Mouse (Mus musculus) cerebellum, adult 2 months (tissue): ENCODE results near the gene Plg. TPM values are rescaled to one million over a fixed set of nuclear protein-coding genes. Genes with fewer than 3 reads are reported as not detected.

Experiments used
- DNase-seq, 2 experiments: peaks; one replicate each; pipeline ENCODE4 v3.0.0; 2021
- H3K27ac ChIP-seq: fragments of 200-500 bp; 2 replicates; pipeline ENCODE4 v1.5.1; 2012; ENCODE audit warnings: low read length, control low read depth, inconsistent platforms; ENCODE audit not compliant: insufficient read depth
- H3K27me3 ChIP-seq: fragments of 200-500 bp; 2 replicates; pipeline ENCODE4 v1.6.1; 2012; ENCODE audit warnings: inconsistent platforms, mild to moderate bottlenecking, low read length, moderate library complexity; ENCODE audit not compliant: control insufficient read depth, insufficient read depth
- H3K4me1 ChIP-seq: fragments of 200-500 bp; 2 replicates; pipeline ENCODE4 v1.6.1; 2011; ENCODE audit warnings: low read length; ENCODE audit not compliant: control insufficient read depth, insufficient read depth
- H3K4me3 ChIP-seq: fragments of 200-500 bp; replicated peaks from 2 replicates; pipeline ENCODE3; 2011; ENCODE audit warnings: mild to moderate bottlenecking, low read depth, low read length, control low read depth; ENCODE audit not compliant: insufficient read depth
- CTCF ChIP-seq: fragments of 200-500 bp; IDR thresholded peaks from 2 replicates; pipeline ENCODE4 v1.5.1; 2011; ENCODE audit warnings: low read depth, mild to moderate bottlenecking, control low read depth, low read length, moderate library complexity, borderline replicate concordance; ENCODE audit not compliant: insufficient read depth
- POLR2A ChIP-seq: fragments of 200-500 bp; IDR thresholded peaks from 2 replicates; pipeline ENCODE4 v1.6.1; 2011; ENCODE audit warnings: low read length, control low read depth, borderline replicate concordance; ENCODE audit not compliant: insufficient read depth
- WGBS: fragments of 180-500 bp; shearing (Covaris S2); methylation state at CpG from one replicate; pipeline ENCODE4 v1.1.7; 2018; 5-methylcytosine and 5-hydroxymethylcytosine counted together
- polyA plus RNA-seq: library from polyadenylated mRNA; depleted of rRNA; stranded (reverse); fragments of >200 nt; gene quantifications from 2 replicates; pipeline ENCODE4 v1.2.3, GENCODE M21; 2012

Plg gene
- polyA plus RNA-seq, 1 experiment = 0.46 TPM

GRCm38 (mm10) chr17:12444561-12444960 is 66.2 kb downstream of the Plg start:
- Histone ChIP-seq H3K4me3 (no peak overlapping the region), H3K27ac (no peak overlapping the region), H3K27me3 (no peaks in the 10 kb centered on the region), H3K4me1 (no peaks in the 10 kb centered on the region)
- no peak for DNase-seq
- 63% methylated on average over 2 of the region's 2 CpGs for WGBS
- TF ChIP-seq POLR2A (no peak), CTCF (no peak)

DNA sequence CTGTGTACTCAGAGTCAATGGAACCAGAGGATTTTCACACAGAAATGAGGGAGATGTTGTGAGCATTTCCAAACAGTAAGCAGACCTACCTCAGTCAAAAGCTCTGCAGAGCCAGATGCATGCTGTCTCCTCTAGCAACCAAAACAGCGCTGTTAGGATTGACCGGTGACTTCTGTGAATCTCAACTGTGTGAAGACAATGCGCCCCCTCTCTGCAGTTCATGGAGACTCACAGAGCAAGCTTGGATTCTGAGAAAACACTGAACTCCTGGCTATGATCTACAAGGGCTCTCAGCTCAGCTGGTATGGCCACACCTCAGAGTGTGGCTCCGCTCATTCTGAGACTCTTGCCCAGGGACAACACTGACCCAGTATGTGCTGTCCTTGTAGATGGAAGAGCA is 72.8 kb downstream of the Plg start:
- no peak overlapping the region for H3K27ac ChIP-seq
- DNase-seq = no peak
- TF ChIP-seq CTCF (0 out of 2 replicates have a peak, but pooled peaks have one; percentile 8), POLR2A (no peak)
- H3K4me3 ChIP-seq = no peak overlapping the region
- WGBS = 31% methylated on average over 4 of the region's 4 CpGs
- H3K27me3 ChIP-seq = no peaks in the 10 kb centered on the region
- no peaks in the 10 kb centered on the region for H3K4me1 ChIP-seq

GRCm38 (mm10) chr17:12452862-12453531 is 74.6 kb downstream of the Plg start:
- WGBS = 68% methylated on average over 11 of the region's 11 CpGs
- peak in 1 of 2 experiments; percentile 20 for DNase-seq
- H3K27me3 ChIP-seq = no peaks in the 10 kb centered on the region

DNA sequence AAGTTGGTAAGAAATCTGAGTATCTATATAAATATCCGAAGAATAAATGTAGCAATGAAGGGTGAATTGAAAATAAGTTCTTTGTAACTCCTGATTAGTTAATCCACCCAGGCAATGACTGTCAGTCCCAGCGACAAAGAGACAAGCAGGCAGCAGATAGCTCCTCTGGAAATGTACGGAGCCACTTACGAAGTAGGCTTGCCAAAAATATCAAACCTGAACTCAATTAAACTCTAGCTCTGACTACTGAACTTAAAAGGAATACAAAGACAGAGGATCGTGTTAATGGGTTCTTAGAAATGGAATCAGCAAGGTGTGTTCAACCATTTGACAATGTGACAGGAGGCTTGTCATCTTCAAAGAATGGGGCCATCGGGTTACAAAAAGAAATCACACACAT is 75.3 kb downstream of the Plg start:
- no peak overlapping the region for H3K4me3 ChIP-seq
- TF ChIP-seq CTCF = no peak
- TF ChIP-seq POLR2A = no peak
- WGBS = 81% methylated on average over 6 of the region's 6 CpGs
- no peak for DNase-seq
- H3K27me3 ChIP-seq = no peaks in the 10 kb centered on the region
- H3K27ac ChIP-seq = no peak overlapping the region
- H3K4me1 ChIP-seq = no peaks in the 10 kb centered on the region

More at GRCm38 (mm10) chr17:12452862-12453531, 74.6 kb downstream of the Plg start:
- TF ChIP-seq POLR2A (no peak), CTCF (no peak)
- Histone ChIP-seq H3K4me3 (no peak overlapping the region), H3K27ac (no peak overlapping the region), H3K4me1 (no peaks in the 10 kb centered on the region)

- H3K27ac ChIP-seq = no peak overlapping the region
- no peak overlapping the region for H3K4me3 ChIP-seq
- 82% methylated on average over 5 of the region's 5 CpGs for WGBS
- H3K4me1 ChIP-seq = no peaks in the 10 kb centered on the region
- TF ChIP-seq POLR2A (no peak), CTCF (peak; percentile 42; the same call in 1 of the 2 replicates)
- H3K27me3 ChIP-seq = no peaks in the 10 kb centered on the region
- no peak for DNase-seq
Measured at GRCm38 (mm10) chr17:12455143-12455790, 76.9 kb downstream of the Plg start.

GRCm38 (mm10) chr17:12461168-12461567 is 82.8 kb downstream of the Plg start:
- no peak for TF ChIP-seq CTCF
- TF ChIP-seq POLR2A = no peak
- DNase-seq = no peak
- Histone ChIP-seq H3K27ac (no peak overlapping the region), H3K27me3 (peaks cover 1% of the 10 kb centered on the region; the same call in 1 of the 2 replicates), H3K4me1 (no peaks in the 10 kb centered on the region), H3K4me3 (no peak overlapping the region)

DNA sequence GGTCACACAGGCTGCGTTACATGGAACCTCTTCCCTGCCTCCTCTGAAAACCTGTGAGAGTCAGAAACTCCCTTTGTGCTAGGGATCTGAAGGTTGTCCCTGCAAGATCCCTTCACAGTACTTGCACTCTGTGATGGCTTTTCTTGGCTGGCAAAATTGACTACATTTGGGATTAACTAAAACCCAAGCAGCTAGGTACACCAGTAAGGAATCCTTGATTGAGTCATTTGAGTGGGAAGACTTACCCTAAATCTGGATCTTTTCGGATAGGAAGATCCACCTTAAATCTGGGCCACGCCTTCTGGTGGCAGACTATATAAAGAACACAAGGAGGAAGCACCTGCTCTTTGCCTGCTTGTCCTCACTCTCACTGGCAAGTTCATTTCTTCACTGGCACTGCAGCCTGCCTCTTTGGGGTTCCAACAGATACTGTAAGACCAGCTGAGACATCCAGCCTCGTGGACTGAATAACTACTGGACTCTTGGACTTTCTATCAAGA is 88.1 kb downstream of the Plg start:
- WGBS = 70% methylated on average over 4 of the region's 4 CpGs

DNA sequence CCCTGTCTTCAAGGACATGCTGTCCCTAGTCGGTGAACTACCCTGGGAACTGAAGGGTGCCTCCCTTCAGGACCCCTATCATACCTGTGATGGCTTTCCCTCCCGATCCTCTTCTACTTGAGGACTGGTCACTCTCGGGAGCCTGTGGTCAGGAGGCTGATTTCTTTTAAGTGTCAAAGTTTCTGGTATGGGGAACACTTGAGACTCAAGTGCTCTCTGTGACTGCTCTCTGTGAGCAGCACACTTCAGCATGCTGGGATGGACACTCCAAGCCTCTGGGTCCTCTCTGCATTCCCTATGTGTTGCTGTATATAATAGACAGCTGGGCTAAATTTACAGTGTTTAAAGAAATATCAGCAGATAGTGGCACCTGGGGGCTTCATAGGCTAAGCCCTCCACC is 89.2 kb downstream of the Plg start:
- TF ChIP-seq POLR2A (no peak), CTCF (no peak)
- DNase-seq = no peak
- Histone ChIP-seq H3K4me3 (no peak overlapping the region), H3K27me3 (peaks cover 1% of the 10 kb centered on the region; the same call in 1 of the 2 replicates), H3K4me1 (no peaks in the 10 kb centered on the region), H3K27ac (no peak overlapping the region)
- 89% methylated on average over 3 of the region's 3 CpGs for WGBS

More for the DNA sequence above, 88.1 kb downstream of the Plg start:
- TF ChIP-seq POLR2A (no peak), CTCF (no peak)
- Histone ChIP-seq H3K4me3 (no peak overlapping the region), H3K27ac (no peak overlapping the region), H3K27me3 (peaks cover 1% of the 10 kb centered on the region; the same call in 1 of the 2 replicates), H3K4me1 (no peaks in the 10 kb centered on the region)
- DNase-seq = no peak
